Mouse (Mus musculus) heart, postnatal 4 days (tissue): ENCODE measurements around the gene Pex10. TPM values are rescaled to one million over a fixed set of nuclear protein-coding genes. Genes with fewer than 3 reads are reported as not detected.

Source experiments
- DNase-seq: peaks from one replicate; pipeline ENCODE4 v3.0.0; 2021
- total RNA-seq, 2 experiments: library from RNA; stranded (reverse); gene quantifications; 2 replicates each; pipeline ENCODE4 v1.2.3; 2021

Pex10 gene
- total RNA-seq, 2 experiments from 2014 or later = 16.6 to 17.1 TPM

- no peak for DNase-seq
These were observed 26.8 kb downstream of the Pex10 start for GRCm38 (mm10) chr4:155093431-155094149.

- peak; percentile 64 for DNase-seq
These were observed 27.7 kb downstream of the Pex10 start for GRCm38 (mm10) chr4:155094565-155094964.

GRCm38 (mm10) chr4:155095238-155095900, 28.6 kb downstream of the Pex10 start:
- DNase-seq = peak; percentile 91

- DNase-seq = no peak
These were observed 29.2 kb downstream of the Pex10 start for GRCm38 (mm10) chr4:155095967-155096366.

- DNase-seq = no peak
These were observed 30.6 kb downstream of the Pex10 start for GRCm38 (mm10) chr4:155097452-155097851.

- DNase-seq = peak; percentile 4
These were observed 31.8 kb downstream of the Pex10 start for GRCm38 (mm10) chr4:155098572-155098971.

- DNase-seq = no peak
These were observed 41.1 kb downstream of the Pex10 start for GRCm38 (mm10) chr4:155107886-155108285.

GRCm38 (mm10) chr4:155109471-155109870, 42.7 kb downstream of the Pex10 start:
- DNase-seq = no peak

GRCm38 (mm10) chr4:155113766-155114410, 47.1 kb downstream of the Pex10 start:
- no peak for DNase-seq

- no peak for DNase-seq
These were observed 49.8 kb downstream of the Pex10 start for GRCm38 (mm10) chr4:155116607-155117006.

GRCm38 (mm10) chr4:155117396-155117978, 50.7 kb downstream of the Pex10 start:
- no peak for DNase-seq

GRCm38 (mm10) chr4:155118278-155118677, 51.5 kb downstream of the Pex10 start:
- DNase-seq = no peak

- no peak for DNase-seq
These were observed 53.2 kb downstream of the Pex10 start for GRCm38 (mm10) chr4:155120038-155120437.

- no peak for DNase-seq
These were observed 53.8 kb downstream of the Pex10 start for GRCm38 (mm10) chr4:155120583-155120982.

GRCm38 (mm10) chr4:155121222-155121621, 54.4 kb downstream of the Pex10 start:
- DNase-seq = no peak

Other genes with a start within 250 kb of the Pex10 start
- under 1 TPM; 0.26 to 0.41 TPM for gene Ttc34, start 229.6 kb upstream of the Pex10 start, total RNA-seq
- under 1 TPM; 0.21 to 0.72 TPM for gene Mmel1, start 197.4 kb upstream of the Pex10 start, total RNA-seq
- 10 to 100 TPM; 37.8 to 39.7 TPM for gene Fam213b, start 167.9 kb upstream of the Pex10 start, total RNA-seq
- 1 to 10 TPM; 2.7 to 3.7 TPM for gene Tnfrsf14, start 138.5 kb upstream of the Pex10 start, total RNA-seq
- gene Hes5, start 106.1 kb upstream of the Pex10 start, total RNA-seq = not detected
- 10 to 100 TPM; 34.9 to 37.5 TPM for gene Pank4, start 102.9 kb upstream of the Pex10 start, total RNA-seq
- gene Plch2, start 10.2 kb upstream of the Pex10 start, total RNA-seq = not detected
- gene Rer1, start 19.4 kb downstream of the Pex10 start, total RNA-seq = 10 to 100 TPM; 76.1 to 78.4 TPM
- 1 to 10 TPM; 2.8 to 3.0 TPM for gene Morn1, start 19.6 kb downstream of the Pex10 start, total RNA-seq
- gene Ski, start 155.6 kb downstream of the Pex10 start, total RNA-seq = 10 to 100 TPM; 93.8 to 98.1 TPM
- gene Faap20, start 182.8 kb downstream of the Pex10 start, total RNA-seq = 10 to 100 TPM; 31.7 to 31.9 TPM